Mouse (Mus musculus) cerebellum, adult 2 months (tissue): ENCODE data around the gene Cd151.

ENCODE experiments used
- CTCF ChIP-seq: fragments of 200-500 bp; IDR thresholded peaks from 2 replicates; pipeline ENCODE4 v1.5.1; 2011; ENCODE audit warnings: low read depth, mild to moderate bottlenecking, control low read depth, low read length, moderate library complexity, borderline replicate concordance; ENCODE audit not compliant: insufficient read depth
- POLR2A ChIP-seq: fragments of 200-500 bp; IDR thresholded peaks from 2 replicates; pipeline ENCODE4 v1.6.1; 2011; ENCODE audit warnings: low read length, control low read depth, borderline replicate concordance; ENCODE audit not compliant: insufficient read depth

DNA sequence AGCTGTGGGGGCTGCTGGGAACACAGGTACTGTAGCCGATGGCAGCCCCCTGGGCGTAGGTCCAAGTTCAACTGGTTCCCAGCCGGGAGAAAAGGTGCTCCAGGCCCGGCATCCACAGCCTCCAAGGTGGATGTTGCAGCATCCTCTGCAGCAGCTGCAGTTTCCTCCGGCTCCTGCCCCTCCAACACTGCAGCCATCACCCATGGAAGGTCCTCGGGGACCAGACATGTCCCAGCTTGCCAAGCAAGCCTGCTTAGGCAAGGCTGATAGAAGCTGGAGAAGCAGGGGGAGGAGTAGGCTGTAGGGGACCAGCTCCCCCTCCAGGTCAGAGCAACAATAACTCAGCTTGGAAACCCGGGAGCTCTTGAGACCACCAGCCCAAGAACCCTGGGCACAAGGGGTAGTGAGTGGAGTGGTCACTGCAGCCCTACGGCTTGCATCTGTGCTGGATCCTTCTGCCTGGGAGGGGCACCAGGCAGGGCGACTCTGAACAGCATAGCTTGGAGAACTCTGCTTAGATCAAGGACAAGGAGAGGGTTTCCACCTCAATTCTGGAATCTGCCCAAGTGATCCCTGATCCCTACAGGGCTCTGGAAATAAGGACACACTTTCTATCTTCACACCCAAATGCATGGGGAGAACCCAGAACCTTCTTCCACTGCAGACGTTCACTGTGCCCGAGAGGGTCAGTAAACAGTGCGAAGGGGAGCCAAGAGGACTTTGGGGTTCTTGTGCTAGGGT lies 23.9 kb upstream of the Cd151 start:
- TF ChIP-seq POLR2A (no peak), CTCF (no peak)
